ENCODE assay signal across 10 mouse cellular contexts in the genomic region with DNA sequence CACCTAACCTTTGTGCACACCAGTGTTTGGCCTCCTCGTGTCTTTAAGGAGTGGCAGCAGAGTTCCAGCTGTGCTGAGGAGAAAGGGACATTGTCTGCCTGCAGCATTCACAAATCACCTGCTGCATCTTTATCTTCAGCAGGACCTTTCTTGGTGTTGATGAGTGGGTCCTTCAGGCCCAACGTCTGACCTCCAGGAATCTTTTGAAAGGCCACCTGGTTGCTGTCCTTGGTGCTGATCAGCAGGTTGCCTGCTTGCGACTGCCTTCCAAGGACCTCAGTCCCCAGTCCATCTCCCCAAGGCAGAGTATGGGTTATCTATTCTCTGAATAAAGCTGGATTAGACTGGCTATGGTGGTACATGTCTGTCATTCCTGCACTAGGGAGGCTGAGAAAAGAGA. TPM values are rescaled to one million over a fixed set of nuclear protein-coding genes. Genes with fewer than 3 reads are reported as not detected.
A peak's percentile ranks its signal among the peaks of the same experiment; 100 is the strongest.
DNase-seq lines count a peak whose midpoint lies in the region; ATAC-seq and TF ChIP-seq lines count a peak whose summit lies in the region.
"Had no signal": no experiment of that assay in that cellular context is flagged by ENCODE, and none has a peak within 500 bp of the region (broad histone marks: within the 10 kb centered on the region; RNA-seq: fewer than 3 reads in every experiment).

No protein-coding gene starts in this region.

- DNase-seq in intestine, embryonic 14.5 days (ENCODE audit: low spot score): peak; percentile 67
- DNase-seq in CH12.LX (ENCODE audit: extremely low read depth): peak; percentile 16
- peak; percentile 30 for DNase-seq in embryo, embryonic 11.5 days (ENCODE audit: low read depth, low spot score)
- DNase-seq in lung, postnatal 36 days: peak; percentile 56
- DNase-seq in layer of hippocampus, postnatal 10 days (ENCODE audit: low spot score in 2 of 2): no peak
- DNase-seq in cerebellum, adult 2 months: no peak

- no peaks in the 10 kb centered on the region; the same call in 1 of the 2 replicates for H3K79me2 ChIP-seq in CH12.LX (replicated peaks; ENCODE audit: control insufficient read depth, extremely low read depth, insufficient read depth, poor library complexity, severe bottlenecking)

- H3K9ac ChIP-seq in intestine, embryonic 14.5 days (ENCODE audit: low read length): no peak overlapping the region
- H3K9ac ChIP-seq in intestine, embryonic 15.5 days: no peak overlapping the region
- H3K9ac ChIP-seq in CH12.LX (ENCODE audit: insufficient read depth, low read depth): no peak overlapping the region
- no peak overlapping the region for H3K9ac ChIP-seq in hindbrain, embryonic 13.5 days
- H3K9ac ChIP-seq: embryonic facial prominence, embryonic 13.5 days; stomach, embryonic 15.5 days had no signal

- H3K4me2 ChIP-seq in intestine, embryonic 14.5 days (ENCODE audit: low read length): no peak overlapping the region
- no peak overlapping the region for H3K4me2 ChIP-seq in intestine, embryonic 15.5 days (replicated peaks)
- H3K4me2 ChIP-seq in CH12.LX (ENCODE audit: insufficient read depth, low read depth, poor library complexity, severe bottlenecking): no peak overlapping the region
- no peak overlapping the region for H3K4me2 ChIP-seq in hindbrain, embryonic 13.5 days
- H3K4me2 ChIP-seq: embryonic facial prominence, embryonic 13.5 days; stomach, embryonic 15.5 days had no signal

- H3K9me3 ChIP-seq in intestine, embryonic 14.5 days (ENCODE audit: control insufficient read depth, low read length): no peaks in the 10 kb centered on the region
- no peaks in the 10 kb centered on the region for H3K9me3 ChIP-seq in intestine, embryonic 15.5 days
- no peaks in the 10 kb centered on the region for H3K9me3 ChIP-seq in CH12.LX (replicated peaks; ENCODE audit: low read length)
- H3K9me3 ChIP-seq in hindbrain, embryonic 13.5 days: no peaks in the 10 kb centered on the region
- H3K9me3 ChIP-seq: embryonic facial prominence, embryonic 13.5 days; stomach, embryonic 15.5 days had no signal

- dilution Hi-C loops in CH12.LX (cut with MboI; ENCODE audit: extremely low pct_ligation_motif_present, extremely low pct_unique_long_range_greater_than_20kb, low sequenced_read_pairs): no loop called here

- WGBS in intestine, embryonic 14.5 days: 26% methylated on average over 3 of the region's 3 CpGs
- 10% methylated on average over 3 of the region's 3 CpGs for WGBS in intestine, embryonic 15.5 days
- 28% methylated on average over 3 of the region's 3 CpGs for WGBS in cerebellum, adult 2 months
- 24% methylated on average over 3 of the region's 3 CpGs for WGBS in hindbrain, embryonic 13.5 days

- TF ChIP-seq POLR2A in CH12.LX (IDR thresholded peaks at IDR 0.05; ENCODE audit: low read depth, low read length): no peak
- TF ChIP-seq POLR2A in cerebellum, adult 2 months (IDR thresholded peaks at IDR 0.05; ENCODE audit: borderline replicate concordance, insufficient read depth, low read length): no peak

- no peaks in the 10 kb centered on the region for H3K36me3 ChIP-seq in intestine, embryonic 14.5 days (ENCODE audit: control insufficient read depth, insufficient read depth, low read length)
- no peaks in the 10 kb centered on the region for H3K36me3 ChIP-seq in intestine, embryonic 15.5 days
- no peaks in the 10 kb centered on the region for H3K36me3 ChIP-seq in CH12.LX (replicated peaks in 1 of 2; ENCODE audit: control insufficient read depth in 1 of 2, insufficient read depth in 1 of 2, low read length in 1 of 2)
- H3K36me3 ChIP-seq in hindbrain, embryonic 13.5 days: no peaks in the 10 kb centered on the region
- H3K36me3 ChIP-seq: embryonic facial prominence, embryonic 13.5 days; stomach, embryonic 15.5 days had no signal

- in situ Hi-C loops in CH12.LX (cut with MboI; ENCODE audit: low pct_ligation_motif_present, low pct_unique_long_range_greater_than_20kb, low sequenced_read_pairs): no loop called here

- no peaks in the 10 kb centered on the region for H3K27me3 ChIP-seq in intestine, embryonic 14.5 days (replicated peaks; ENCODE audit: control insufficient read depth, insufficient read depth, low read length)
- H3K27me3 ChIP-seq in intestine, embryonic 15.5 days (replicated peaks): no peaks in the 10 kb centered on the region
- peaks cover 86% of the 10 kb centered on the region for H3K27me3 ChIP-seq in CH12.LX (replicated peaks)
- no peaks in the 10 kb centered on the region for H3K27me3 ChIP-seq in cerebellum, adult 2 months (ENCODE audit: control insufficient read depth, insufficient read depth, low read length)
- no peaks in the 10 kb centered on the region for H3K27me3 ChIP-seq in hindbrain, embryonic 13.5 days
- H3K27me3 ChIP-seq: stomach, embryonic 15.5 days had no signal

- H3K27ac ChIP-seq in intestine, embryonic 14.5 days (ENCODE audit: low read depth): no peak overlapping the region
- no peak overlapping the region for H3K27ac ChIP-seq in intestine, embryonic 15.5 days
- H3K27ac ChIP-seq in CH12.LX (ENCODE audit: insufficient read depth, low read depth): no peak overlapping the region
- no peak overlapping the region for H3K27ac ChIP-seq in cerebellum, adult 2 months (ENCODE audit: insufficient read depth, low read length)
- no peak overlapping the region for H3K27ac ChIP-seq in hindbrain, embryonic 13.5 days
- H3K27ac ChIP-seq: embryonic facial prominence, embryonic 13.5 days; stomach, embryonic 15.5 days had no signal

- H3K4me3 ChIP-seq in intestine, embryonic 14.5 days (ENCODE audit: low read depth, low read length): no peak overlapping the region
- H3K4me3 ChIP-seq in intestine, embryonic 15.5 days (replicated peaks): no peak overlapping the region
- no peak overlapping the region for H3K4me3 ChIP-seq in CH12.LX (replicated peaks in 1 of 3; ENCODE audit: low read depth in 2 of 3, low read length in 2 of 3, poor library complexity in 1 of 3)
- no peak overlapping the region for H3K4me3 ChIP-seq in cerebellum, adult 2 months (replicated peaks; ENCODE audit: insufficient read depth, low read depth, low read length)
- no peak overlapping the region for H3K4me3 ChIP-seq in hindbrain, embryonic 13.5 days
- H3K4me3 ChIP-seq: embryonic facial prominence, embryonic 13.5 days; stomach, embryonic 15.5 days had no signal

- no peaks in the 10 kb centered on the region for H3K4me1 ChIP-seq in intestine, embryonic 14.5 days (replicated peaks; ENCODE audit: control insufficient read depth, insufficient read depth, low read length)
- H3K4me1 ChIP-seq in intestine, embryonic 15.5 days (replicated peaks): no peaks in the 10 kb centered on the region
- no peaks in the 10 kb centered on the region for H3K4me1 ChIP-seq in CH12.LX (ENCODE audit: control insufficient read depth in 1 of 2, insufficient read depth in 2 of 2)
- no peaks in the 10 kb centered on the region for H3K4me1 ChIP-seq in cerebellum, adult 2 months (ENCODE audit: control insufficient read depth, insufficient read depth, low read length)
- no peaks in the 10 kb centered on the region for H3K4me1 ChIP-seq in hindbrain, embryonic 13.5 days (replicated peaks)
- H3K4me1 ChIP-seq: embryonic facial prominence, embryonic 13.5 days; stomach, embryonic 15.5 days had no signal

- no peak for TF ChIP-seq CTCF in CH12.LX (conservative IDR thresholded peaks at IDR 0.05 in 1 of 2, IDR thresholded peaks at IDR 0.05 in 1 of 2; ENCODE audit: low read depth in 2 of 2, low read length in 2 of 2)
- TF ChIP-seq CTCF in cerebellum, adult 2 months (IDR thresholded peaks at IDR 0.05; ENCODE audit: borderline replicate concordance, insufficient read depth, low read depth, low read length): no peak

- no peak for ATAC-seq in intestine, embryonic 14.5 days (replicated peaks; ENCODE audit: low FRiP score, low TSS enrichment, low read depth)
- ATAC-seq in intestine, embryonic 15.5 days: no peak
- no peak for ATAC-seq in hindbrain, embryonic 13.5 days (ENCODE audit: low FRiP score)

- TF ChIP-seq RAD21 in CH12.LX (IDR thresholded peaks at IDR 0.05; ENCODE audit: low read depth, low read length): no peak

- no peak for TF ChIP-seq EP300 in CH12.LX (IDR thresholded peaks at IDR 0.05; ENCODE audit: low read length)

TF ChIP-seq in CH12.LX, 34 proteins besides CTCF, POLR2A, EP300 and RAD21 (continues in another document):
- no peak for TF ChIP-seq SMC3 (IDR thresholded peaks at IDR 0.05; ENCODE audit: low read depth, low read length)
- no peak for TF ChIP-seq KAT2A (IDR thresholded peaks at IDR 0.05; ENCODE audit: insufficient replicate concordance, low read length)
- no peak for TF ChIP-seq USF2 (conservative IDR thresholded peaks at IDR 0.05; ENCODE audit: low read depth, low read length)
- no peak for TF ChIP-seq MXI1 (IDR thresholded peaks at IDR 0.05; ENCODE audit: low read depth, low read length)
- no peak for TF ChIP-seq NELFE (IDR thresholded peaks at IDR 0.05; ENCODE audit: low read depth, low read length)
- no peak for TF ChIP-seq TBP (conservative IDR thresholded peaks at IDR 0.05; ENCODE audit: low read depth, low read length)
- no peak for TF ChIP-seq MYC (IDR thresholded peaks at IDR 0.05; ENCODE audit: low read depth, low read length)
- TF ChIP-seq ELF1 (IDR thresholded peaks at IDR 0.05; ENCODE audit: low read depth, low read length): no peak
- TF ChIP-seq MAZ (IDR thresholded peaks at IDR 0.05; ENCODE audit: low read depth, low read length): no peak
- TF ChIP-seq GABPA (IDR thresholded peaks at IDR 0.05; ENCODE audit: insufficient replicate concordance, low read depth, low read length): no peak
- no peak for TF ChIP-seq TCF12 (IDR thresholded peaks at IDR 0.05; ENCODE audit: low read depth, low read length)
- TF ChIP-seq CHD2 (IDR thresholded peaks at IDR 0.05; ENCODE audit: low read length): no peak
- no peak for TF ChIP-seq E2F4 (IDR thresholded peaks at IDR 0.05; ENCODE audit: insufficient replicate concordance, low read depth, low read length)
- TF ChIP-seq ZMIZ1 (IDR thresholded peaks at IDR 0.05; ENCODE audit: low read depth, low read length): no peak
- no peak for TF ChIP-seq CHD1 (IDR thresholded peaks at IDR 0.05; ENCODE audit: low read depth, low read length)
- no peak for TF ChIP-seq PAX5 (IDR thresholded peaks at IDR 0.05; ENCODE audit: low read length)
- TF ChIP-seq SIN3A (IDR thresholded peaks at IDR 0.05; ENCODE audit: low read length): no peak
- TF ChIP-seq MAX (IDR thresholded peaks at IDR 0.05; ENCODE audit: low read length): no peak
- no peak for TF ChIP-seq UBTF (IDR thresholded peaks at IDR 0.05; ENCODE audit: low read depth, low read length)

RNA-seq across cellular contexts. Expression of a gene that starts 10.0 kb away (rescaled TPM):
- polyA plus RNA-seq in intestine, embryonic 14.5 days (2014; fragmentation: Nextera tagmentation; extraction: Ambion mirVana): 0.05 TPM in 1 of 2 replicates, not detected in the other
- 0.13 and 0.33 TPM in 2 replicates for polyA plus RNA-seq in intestine, embryonic 15.5 days (2015; fragmentation: Nextera tagmentation; extraction: Ambion mirVana)
- total RNA-seq in CH12.LX (2012; rRNA removed): 0.13 TPM in 1 of 2 replicates, not detected in the other
- total RNA-seq in CH12.LX (2014; rRNA removed): not detected in 2 replicates
- polyA plus RNA-seq in CH12.LX (2012; ENCODE audit: insufficient read length, low read depth): not detected in 2 replicates
- total RNA-seq in layer of hippocampus, postnatal 10 days (2021): 10 to 100 TPM; 88.6 to 89.3 TPM
- 59.8 and 66.0 TPM in 2 replicates for polyA plus RNA-seq in cerebellum, adult 2 months (2012; rRNA removed)
- polyA plus RNA-seq in hindbrain, embryonic 13.5 days (2015; fragmentation: Nextera tagmentation; extraction: Ambion mirVana): 0.90 and 1.1 TPM in 2 replicates

Comparison
In these comparisons a context has a peak if more than half of its experiments do, and no peak if none do; other contexts are left out.
1. DNase-seq: peak in intestine, embryonic 14.5 days (single experiment), CH12.LX (single experiment), embryo, embryonic 11.5 days (single experiment) and lung, postnatal 36 days (single experiment); none in layer of hippocampus, postnatal 10 days (0 of 2) and cerebellum, adult 2 months (0 of 2).
2. RNA of a gene that starts 10.0 kb away (polyA plus RNA-seq): 59.8 to 66.0 TPM in cerebellum, adult 2 months; 0.90 to 1.1 TPM in hindbrain, embryonic 13.5 days, 0.13 to 0.33 TPM in intestine, embryonic 15.5 days, 0.05 TPM in intestine, embryonic 14.5 days and not detected in CH12.LX; every median in the first group is over 10 times any median in the second.